Comparison of ENCODE assay signal across 9 mouse cellular contexts in genomic region chr3:78581868-78582267, GRCm38 (mm10).
DNase-seq lines count a peak whose midpoint lies in the region; ATAC-seq and TF ChIP-seq lines count a peak whose summit lies in the region.
"Had no signal": no experiment of that assay in that cellular context is flagged by ENCODE, and none has a peak within 500 bp of the region (broad histone marks: within the 10 kb centered on the region; RNA-seq: fewer than 3 reads in every experiment).

No protein-coding gene starts in this region.

- no peaks in the 10 kb centered on the region for H3K27me3 ChIP-seq in midbrain, postnatal 0 days (ENCODE audit: insufficient read depth, low read length)
- H3K27me3 ChIP-seq in midbrain, embryonic 11.5 days (ENCODE audit: control insufficient read depth, insufficient read depth, low read length): no peaks in the 10 kb centered on the region
- H3K27me3 ChIP-seq in hindbrain, postnatal 0 days (ENCODE audit: insufficient read depth, low read length): no peaks in the 10 kb centered on the region

- no peak overlapping the region for H3K27ac ChIP-seq in midbrain, postnatal 0 days (ENCODE audit: low read depth, low read length)
- H3K27ac ChIP-seq in midbrain, embryonic 11.5 days (ENCODE audit: low read depth, low read length): no peak overlapping the region
- H3K27ac ChIP-seq in hindbrain, postnatal 0 days: no peak overlapping the region

- H3K9me3 ChIP-seq in midbrain, postnatal 0 days (ENCODE audit: low read length): no peaks in the 10 kb centered on the region
- no peaks in the 10 kb centered on the region for H3K9me3 ChIP-seq in midbrain, embryonic 11.5 days (ENCODE audit: control insufficient read depth, low read length)
- no peaks in the 10 kb centered on the region for H3K9me3 ChIP-seq in hindbrain, postnatal 0 days (ENCODE audit: low read length)

- no peak overlapping the region for H3K9ac ChIP-seq in midbrain, postnatal 0 days (replicated peaks; ENCODE audit: low read length, poor library complexity, severe bottlenecking)
- no peak overlapping the region for H3K9ac ChIP-seq in midbrain, embryonic 11.5 days (ENCODE audit: low read length)
- H3K9ac ChIP-seq in hindbrain, postnatal 0 days (replicated peaks; ENCODE audit: low read length): no peak overlapping the region

- no peak overlapping the region for H3K4me2 ChIP-seq in midbrain, postnatal 0 days (ENCODE audit: low read depth, low read length, poor library complexity, severe bottlenecking)
- H3K4me2 ChIP-seq in midbrain, embryonic 11.5 days: no peak overlapping the region
- H3K4me2 ChIP-seq in hindbrain, postnatal 0 days (ENCODE audit: low read depth, low read length): no peak overlapping the region

- peak; percentile 70 for TF ChIP-seq CTCF in midbrain, postnatal 0 days (IDR thresholded peaks at IDR 0.05)
- TF ChIP-seq CTCF in hindbrain, postnatal 0 days (IDR thresholded peaks at IDR 0.05; ENCODE audit: low read depth): peak; percentile 67

- H3K4me3 ChIP-seq in midbrain, postnatal 0 days (ENCODE audit: low read depth, low read length): no peak overlapping the region
- H3K4me3 ChIP-seq in midbrain, embryonic 11.5 days (ENCODE audit: low read depth, low read length): no peak overlapping the region
- no peak overlapping the region for H3K4me3 ChIP-seq in hindbrain, postnatal 0 days (ENCODE audit: low read length)

- WGBS in midbrain, postnatal 0 days: 26% methylated on average over 1 of the region's 1 CpGs
- WGBS in midbrain, embryonic 11.5 days: 30% methylated on average over 1 of the region's 1 CpGs
- 9% methylated on average over 1 of the region's 1 CpGs for WGBS in hindbrain, postnatal 0 days

- no peaks in the 10 kb centered on the region for H3K36me3 ChIP-seq in midbrain, postnatal 0 days (ENCODE audit: insufficient read depth, low read length)
- no peaks in the 10 kb centered on the region for H3K36me3 ChIP-seq in midbrain, embryonic 11.5 days (ENCODE audit: control insufficient read depth, insufficient read depth, low read length)
- no peaks in the 10 kb centered on the region for H3K36me3 ChIP-seq in hindbrain, postnatal 0 days (ENCODE audit: insufficient read depth, low read length)

- intact Hi-C loops in heart, postnatal 25 days (cut with DNase I): no loop called here

- no peaks in the 10 kb centered on the region for H3K4me1 ChIP-seq in midbrain, postnatal 0 days (ENCODE audit: insufficient read depth, low read length)
- no peaks in the 10 kb centered on the region for H3K4me1 ChIP-seq in midbrain, embryonic 11.5 days (ENCODE audit: control insufficient read depth, insufficient read depth, low read length)
- H3K4me1 ChIP-seq in hindbrain, postnatal 0 days (ENCODE audit: insufficient read depth, low read length): no peaks in the 10 kb centered on the region

- DNase-seq in heart, postnatal 4 days: peak; percentile 16
- no peak for DNase-seq in heart, postnatal 25 days (ENCODE audit: low spot score)
- DNase-seq in midbrain, postnatal 0 days (ENCODE audit: low spot score): peak; percentile 73
- no peak for DNase-seq in midbrain, embryonic 11.5 days (ENCODE audit: low spot score, missing footprints)
- peak; percentile 66 for DNase-seq in hindbrain, postnatal 0 days (ENCODE audit: low spot score)
- DNase-seq in right cerebral cortex, postnatal 10 days (ENCODE audit: low spot score in 2 of 2): peak; percentile 26 to 28
- DNase-seq in cerebellum, postnatal 36 days: no peak
- DNase-seq: cerebellum, adult 2 months had no signal

- no peak for ATAC-seq in midbrain, postnatal 0 days (ENCODE audit: low FRiP score)
- no peak for ATAC-seq in midbrain, embryonic 11.5 days (ENCODE audit: low FRiP score)
- ATAC-seq in hindbrain, postnatal 0 days: peak; percentile 72; the same call in 1 of the 2 replicates
- no peak for ATAC-seq in inflammation-experienced regulatory T-cells, adult 6 months

Comparison
In these comparisons a context has a peak if more than half of its experiments do, and no peak if none do; other contexts are left out.
1. DNase-seq: peak in heart, postnatal 4 days (single experiment), midbrain, postnatal 0 days (single experiment), hindbrain, postnatal 0 days (single experiment) and right cerebral cortex, postnatal 10 days (2 of 2); none in heart, postnatal 25 days (single experiment), midbrain, embryonic 11.5 days (single experiment) and cerebellum, postnatal 36 days (0 of 2).